Mouse (Mus musculus) kidney, adult 2 months (tissue): ENCODE data around the gene Fbxl4.

Experiments
- CTCF ChIP-seq: fragments of 200-500 bp; conservative IDR thresholded peaks from 2 replicates; pipeline ENCODE4 v1.5.1; 2011; ENCODE audit warnings: low read depth, mild to moderate bottlenecking, control low read depth, low read length, moderate library complexity, mixed read lengths; ENCODE audit not compliant: insufficient read depth, insufficient read length
- POLR2A ChIP-seq: fragments of 200-500 bp; IDR thresholded peaks from one replicate; pipeline ENCODE4 v1.6.1; 2011; ENCODE audit warnings: low read depth, low read length, control low read depth

- no peak for TF ChIP-seq CTCF
- no peak for TF ChIP-seq POLR2A
These were observed 44.7 kb downstream of the Fbxl4 start for GRCm38 (mm10) chr4:22402032-22402431.
